Mouse (Mus musculus) adrenal gland, adult 2 months (tissue): ENCODE results near the gene Snrpb2. TPM values are rescaled to one million over a fixed set of nuclear protein-coding genes. Genes with fewer than 3 reads are reported as not detected.
A peak's percentile ranks its signal among the peaks of the same experiment; 100 is the strongest.

Experiments
- DNase-seq: peaks from one replicate; pipeline ENCODE4 v3.0.0; 2021
- long read RNA-seq: library from polyadenylated mRNA; stranded (forward); transcript quantifications from one replicate; pipeline ENCODE4 v2.0.0, GENCODE M21; 2021
- polyA plus RNA-seq: library from polyadenylated mRNA; depleted of rRNA; stranded (reverse); fragments of >200 nt; gene quantifications from 2 replicates; pipeline ENCODE4 v1.2.3, GENCODE M21; 2012; rRNA removed
- total RNA-seq, 2 experiments: library from RNA; stranded (reverse); gene quantifications; 2 replicates each; pipeline ENCODE4 v1.2.3; 2021

Snrpb2 gene
- 10 to 100 TPM; 34.8 to 39.8 TPM for total RNA-seq
- 0.57 and 0.67 TPM in 2 replicates for polyA plus RNA-seq
- long read RNA-seq, transcript Snrpb2-201 (7 exons, 2,061 nt) = major isoform, 19 of 22 reads
- long read RNA-seq, partial matches to known transcripts = 1 of 22 reads
- long read RNA-seq, other reads (novel, unspliced or antisense) = 1 of 22 reads

DNA sequence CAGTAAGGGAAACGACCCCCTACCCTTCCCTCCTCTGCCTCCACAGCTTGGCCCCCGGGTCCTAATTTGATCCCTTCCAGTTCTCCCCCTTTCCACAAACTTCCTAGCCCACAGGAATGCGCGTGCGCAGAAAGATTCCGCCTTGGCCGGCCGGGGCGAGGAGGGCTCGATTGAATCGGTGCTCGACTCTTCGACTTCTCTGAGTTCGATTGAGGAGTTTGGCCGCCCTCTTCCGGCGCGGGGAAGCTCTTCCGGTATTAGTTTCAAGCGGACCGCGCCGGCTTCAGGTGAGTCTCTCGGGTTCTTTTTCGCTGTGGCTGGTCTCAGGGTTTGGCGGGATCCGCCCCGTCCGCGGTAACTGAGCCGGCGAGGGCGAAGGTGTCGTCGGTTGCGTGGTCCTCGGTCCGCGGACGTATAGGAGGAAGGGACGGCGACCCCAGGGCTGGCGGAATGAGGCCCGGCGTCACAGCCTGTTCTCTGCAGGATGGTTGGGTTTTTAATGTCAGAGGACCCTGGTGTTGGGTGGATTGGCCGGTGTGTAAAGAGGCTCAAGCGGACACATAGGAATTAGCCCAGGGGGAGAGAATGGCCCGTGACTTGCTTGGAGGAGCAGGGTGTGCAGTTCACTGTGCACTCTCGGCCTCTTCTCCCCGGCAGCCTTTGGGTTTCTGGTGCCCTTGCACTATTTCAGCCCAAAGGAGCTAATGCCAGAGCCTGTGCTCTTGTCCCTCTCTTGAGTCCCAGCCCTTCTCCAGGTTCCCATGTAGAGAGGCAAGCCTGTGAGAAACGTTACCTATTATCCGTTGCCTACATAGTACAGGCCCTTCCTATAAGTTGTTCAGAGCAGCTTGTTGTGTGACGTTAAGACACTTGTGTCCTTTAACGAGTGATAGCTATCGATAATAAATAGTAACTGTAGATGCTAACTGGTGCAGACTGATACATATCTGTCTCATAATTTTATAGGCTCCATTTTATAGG is at the start of gene Snrpb2:
Gene Snrpb2, plus strand, starts transcription at position 228 of the 981 bp plus-strand sequence.
- DNase-seq = peak; percentile 91

DNA sequence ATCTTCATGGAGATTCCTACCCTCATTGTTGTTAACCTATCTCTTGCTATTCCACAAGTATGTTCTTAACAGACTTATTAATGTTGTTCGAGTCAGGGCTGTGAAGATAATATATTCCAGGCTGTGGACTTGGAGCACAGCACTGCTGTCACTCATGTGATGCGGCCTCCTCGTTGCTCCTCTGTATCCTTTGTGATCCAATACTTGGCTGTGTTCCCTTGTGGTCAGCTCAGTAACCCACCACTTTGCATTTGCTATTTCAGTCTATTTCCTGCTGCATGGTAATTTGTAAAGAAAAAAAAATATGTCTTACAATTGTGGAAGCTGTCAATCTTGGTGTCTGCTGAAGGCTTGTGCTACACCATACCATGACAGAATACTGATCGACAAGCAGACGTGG is 49.8 kb upstream of the Snrpb2 start:
- no peak for DNase-seq

DNA sequence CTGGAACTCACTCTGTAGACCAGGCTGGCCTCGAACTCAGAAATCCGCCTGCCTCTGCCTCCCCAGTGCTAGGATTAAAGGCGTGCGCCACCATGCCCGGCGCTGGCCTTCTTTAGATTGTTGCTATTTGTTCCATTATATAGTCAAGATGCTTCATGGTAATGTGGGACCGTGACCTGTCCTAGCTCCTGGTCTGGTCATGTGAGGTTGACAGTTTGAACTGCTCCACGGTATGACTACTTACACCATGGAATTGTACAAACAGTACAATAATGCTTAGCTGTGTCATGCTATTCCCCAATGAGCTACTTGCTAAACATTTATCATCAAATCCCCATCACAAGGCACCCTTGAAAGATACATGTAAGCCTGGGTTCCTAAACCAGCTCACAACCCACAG is 44.8 kb upstream of the Snrpb2 start:
- DNase-seq = no peak

DNA sequence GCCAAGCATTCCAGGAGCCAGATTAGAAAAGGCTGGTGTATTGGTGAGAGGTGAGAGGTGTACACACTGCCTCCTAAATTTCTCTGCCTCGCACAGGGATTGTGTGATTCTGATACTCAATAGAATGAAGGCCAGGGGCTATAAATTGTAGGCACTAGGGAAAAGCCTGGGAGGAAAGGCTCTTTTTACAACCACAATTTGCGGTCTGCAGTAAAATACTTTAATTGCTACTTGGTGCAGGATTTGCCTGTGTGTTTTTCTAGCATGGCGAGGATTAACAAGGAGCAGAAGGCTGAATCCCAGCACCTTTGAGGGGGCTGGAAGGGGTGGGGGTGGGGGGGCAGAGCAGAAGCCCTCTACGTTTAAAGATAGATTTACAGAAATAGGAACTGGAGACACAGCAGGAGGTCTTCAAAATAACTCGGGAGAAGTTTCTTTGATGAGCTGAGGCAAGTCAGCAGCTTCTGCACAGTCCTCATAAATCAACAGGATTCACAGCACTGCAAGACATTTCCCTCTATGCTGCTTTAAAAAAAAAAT is 44.2 kb upstream of the Snrpb2 start:
- DNase-seq = peak; percentile 1

DNA sequence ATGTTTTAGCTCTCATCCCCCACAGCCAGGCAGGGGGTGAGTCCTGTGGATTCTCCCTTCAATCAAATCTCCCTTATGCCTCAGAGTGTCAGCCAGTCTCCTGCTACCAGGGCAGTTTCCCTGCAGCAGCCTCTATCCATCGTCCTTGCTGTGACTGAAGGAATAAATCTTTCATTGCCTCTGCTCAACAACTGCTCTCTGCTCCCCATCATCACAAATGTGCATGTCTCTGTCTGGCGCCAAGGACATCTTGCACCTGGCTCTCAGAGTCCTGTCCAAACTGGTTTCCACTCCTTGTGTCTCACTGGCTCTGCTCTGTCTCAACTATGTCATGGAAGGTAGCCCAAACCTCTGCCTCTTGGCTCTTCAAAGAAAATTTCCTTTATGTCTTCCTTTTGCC is 43.1 kb upstream of the Snrpb2 start:
- no peak for DNase-seq

DNA sequence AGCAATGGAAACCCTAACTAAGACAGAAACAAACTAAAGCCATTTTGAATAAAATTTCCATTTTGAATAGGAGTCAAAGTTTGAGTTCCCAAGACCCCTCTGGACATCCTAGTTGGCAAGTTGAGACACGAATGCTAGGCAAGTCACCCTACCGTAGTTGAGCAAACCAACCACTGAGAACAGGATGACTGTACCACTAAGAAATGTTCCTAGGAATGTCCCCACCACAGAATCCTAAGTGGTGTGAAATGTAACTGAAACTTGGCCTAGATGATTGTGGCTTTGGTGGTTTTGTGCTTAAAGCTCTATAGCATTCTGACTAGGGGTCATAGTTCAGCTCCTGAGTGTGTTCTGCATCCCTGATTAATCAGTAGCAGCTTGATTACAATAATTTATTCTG is 39.5 kb upstream of the Snrpb2 start:
- no peak for DNase-seq

DNA sequence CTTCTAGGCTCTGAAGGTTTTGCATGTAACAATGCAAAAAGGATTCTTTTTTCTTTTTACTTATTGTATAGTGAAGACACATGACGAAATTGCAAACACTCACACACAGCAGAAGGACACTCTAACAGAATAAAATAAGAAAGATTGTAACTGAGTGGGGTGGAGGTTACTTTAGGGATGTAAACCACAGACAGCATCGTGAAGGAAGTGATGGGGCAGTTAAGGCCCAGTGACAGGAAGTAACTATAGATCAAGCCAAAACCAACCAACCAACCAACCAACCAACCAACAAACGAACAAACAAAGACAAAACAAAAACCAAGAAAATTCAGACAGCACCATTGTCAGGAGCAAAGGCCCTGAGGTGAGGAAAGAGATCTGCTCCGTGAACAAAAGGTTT is 38.6 kb upstream of the Snrpb2 start:
- DNase-seq = no peak

DNA sequence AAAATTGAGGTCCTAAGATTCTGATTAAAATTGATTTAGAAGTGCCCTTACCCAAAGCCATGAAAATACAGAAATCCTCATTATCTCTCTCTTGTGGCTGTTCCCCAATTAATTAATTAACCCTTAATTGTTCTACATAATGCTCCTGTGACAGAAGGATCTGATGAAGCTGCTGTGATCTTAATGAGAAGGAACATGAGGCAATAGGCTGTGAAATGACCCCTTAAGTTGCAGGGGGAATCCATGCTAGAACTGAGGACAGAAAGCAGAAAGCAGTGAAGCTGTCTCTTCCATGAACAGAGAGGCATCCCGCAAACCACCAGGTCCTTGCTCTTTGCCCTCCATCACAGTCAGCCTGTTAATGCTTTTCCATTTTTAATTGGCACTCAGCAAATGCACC is 31.6 kb upstream of the Snrpb2 start:
- DNase-seq = no peak

DNA sequence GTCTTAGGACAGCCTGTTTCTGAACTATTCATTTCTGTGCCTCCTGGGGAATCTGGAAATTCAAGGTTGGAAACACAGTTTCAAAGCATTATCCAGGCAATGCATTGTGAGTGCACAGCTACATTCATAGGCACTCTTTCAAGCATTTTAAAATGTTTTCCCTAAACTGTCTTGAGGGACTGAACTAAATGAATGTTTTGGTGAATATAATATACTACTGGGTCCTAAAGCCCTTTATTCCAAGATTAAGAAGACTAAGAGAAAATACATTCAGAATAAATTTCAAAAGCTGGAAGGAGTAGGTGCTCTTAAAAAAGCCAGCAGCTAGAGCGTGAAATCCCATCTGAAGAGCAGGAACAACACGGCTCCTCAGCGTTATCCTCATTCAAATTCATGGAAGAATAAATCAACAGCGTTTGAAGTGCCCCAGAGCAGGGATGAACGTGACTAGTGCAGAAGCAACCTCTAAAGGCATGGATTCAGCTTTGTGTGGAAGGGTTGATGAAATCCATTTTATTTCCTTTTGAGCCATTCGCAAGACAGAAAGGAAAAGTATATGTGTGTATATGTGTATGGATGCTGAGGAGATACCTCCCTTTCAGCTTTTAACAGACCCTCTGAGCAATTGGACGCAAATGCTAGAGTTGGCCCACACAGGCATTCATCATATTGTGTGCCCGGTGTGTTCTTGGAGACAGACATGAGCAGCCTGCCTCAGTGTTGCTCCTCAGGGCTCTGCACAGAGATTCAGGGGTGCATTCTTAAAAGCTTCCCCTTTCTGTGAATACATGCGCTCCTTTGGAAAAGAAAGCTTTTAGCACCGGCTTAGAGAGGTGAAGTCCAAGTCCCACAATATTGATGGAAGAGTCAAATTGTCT is 30.2 kb upstream of the Snrpb2 start:
- no peak for DNase-seq

DNA sequence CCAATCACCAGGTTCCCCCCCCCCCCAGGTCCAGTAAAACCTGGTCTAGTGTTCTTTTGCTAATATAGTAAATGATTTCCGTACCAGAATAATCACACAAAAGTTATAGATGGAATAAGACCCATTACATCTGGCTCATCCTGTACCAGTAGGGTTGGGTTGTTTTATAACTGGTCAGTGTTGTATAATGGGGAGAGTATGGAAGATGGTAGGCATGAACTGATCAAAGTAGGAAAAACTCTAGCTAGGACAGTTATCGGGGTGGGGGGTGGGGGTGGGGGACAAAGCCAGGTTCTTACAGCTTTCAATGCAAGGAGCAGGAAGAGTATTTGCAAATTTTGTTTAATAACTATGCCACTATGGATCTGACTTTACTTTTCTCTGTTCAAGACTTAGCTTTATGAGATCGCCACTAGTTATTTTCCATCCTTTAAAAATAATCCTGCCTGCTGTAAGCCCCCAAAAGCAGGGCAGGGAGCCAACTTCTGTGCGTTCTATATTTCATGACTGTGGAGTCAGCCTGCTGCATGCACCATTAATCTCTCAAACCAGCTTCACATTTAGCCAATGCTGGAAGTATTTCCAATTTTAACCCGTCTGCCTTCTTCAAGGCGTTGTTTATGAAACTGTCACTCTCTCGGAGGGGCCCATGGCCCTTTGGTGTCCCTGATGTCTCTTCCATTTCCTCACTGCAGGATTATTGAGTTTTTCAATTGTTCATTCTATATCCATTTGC is 28.3 kb upstream of the Snrpb2 start:
- DNase-seq = no peak

DNA sequence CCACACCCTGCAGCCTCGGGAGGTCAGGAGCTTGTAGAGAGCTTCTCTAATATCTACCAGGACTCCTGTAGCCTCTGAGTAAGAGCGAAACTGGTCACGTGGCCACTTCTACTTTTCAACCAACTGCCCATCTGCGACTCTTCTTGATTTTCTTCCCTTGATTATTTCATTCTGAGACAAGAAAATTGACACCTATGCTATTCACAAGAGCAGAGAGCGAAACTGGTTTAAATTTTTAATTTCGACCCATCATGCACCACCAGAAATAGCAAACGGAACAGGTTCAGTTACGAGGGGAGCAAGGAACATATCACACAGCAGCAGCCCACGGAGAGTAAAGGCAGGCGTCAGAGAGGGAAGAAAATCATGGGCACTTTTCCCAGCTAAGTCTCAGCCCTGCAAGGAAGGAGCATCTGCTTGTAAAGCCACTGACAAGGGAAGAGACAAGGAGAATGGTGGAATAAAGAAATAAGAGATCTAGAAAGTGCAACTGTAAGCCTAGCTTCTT is 27.7 kb upstream of the Snrpb2 start:
- DNase-seq = peak; percentile 4

DNA sequence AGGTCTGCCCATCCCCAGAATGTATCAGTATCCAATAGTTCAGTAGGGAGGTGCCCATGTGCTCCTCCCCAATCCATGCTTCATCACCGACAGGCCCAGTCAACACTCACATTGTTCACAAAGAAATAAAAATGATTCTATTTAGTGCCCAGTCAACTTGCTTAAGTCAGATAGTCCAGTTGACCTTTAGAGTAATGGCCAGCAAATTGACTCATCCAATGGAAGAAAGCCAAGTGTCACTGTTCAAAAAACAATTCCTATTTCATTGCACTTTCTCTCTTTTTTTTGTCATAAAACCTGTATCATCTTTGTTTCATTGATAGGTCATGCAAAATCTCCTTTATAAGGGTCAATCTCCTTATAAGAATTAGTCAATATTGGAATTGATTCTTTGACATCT is 21.2 kb upstream of the Snrpb2 start:
- DNase-seq = peak; percentile 45

DNA sequence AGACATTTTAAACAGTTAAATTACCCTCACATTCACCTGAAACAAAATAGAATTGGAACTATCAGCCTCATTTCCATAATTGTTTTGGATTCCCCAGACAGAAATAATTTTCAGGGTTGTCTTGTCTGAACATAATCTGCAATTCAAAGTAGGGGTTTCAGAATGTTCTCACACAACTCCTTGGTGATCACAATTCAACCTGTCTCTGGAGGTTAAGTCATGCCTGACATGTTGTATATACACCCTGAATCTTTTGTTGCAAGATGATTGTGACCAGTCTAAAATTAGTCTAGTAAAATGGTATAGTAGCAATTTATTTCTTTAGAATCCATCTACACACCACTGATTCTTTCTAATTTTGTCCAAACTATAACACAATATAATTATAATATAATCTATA is 7.6 kb upstream of the Snrpb2 start:
- no peak for DNase-seq

DNA sequence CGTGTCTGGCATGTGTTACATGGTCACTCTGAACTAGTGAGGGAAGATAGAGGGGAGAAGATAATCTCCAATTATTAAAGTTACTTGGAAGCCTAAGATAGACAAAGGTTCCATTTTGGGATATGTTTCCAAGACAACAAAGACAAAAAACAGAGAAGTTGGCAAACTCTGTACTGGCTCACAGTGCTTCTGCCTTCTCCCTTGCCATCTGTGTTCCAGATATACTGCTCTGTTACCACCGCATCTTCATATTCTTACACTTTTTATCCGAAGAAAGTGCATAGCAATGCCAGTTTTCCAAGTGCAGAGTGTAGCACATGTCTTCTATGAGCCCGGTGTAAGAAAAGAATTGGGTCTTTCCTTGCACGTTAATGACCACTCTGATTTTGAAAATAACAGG is 6.1 kb upstream of the Snrpb2 start:
- DNase-seq = no peak

DNA sequence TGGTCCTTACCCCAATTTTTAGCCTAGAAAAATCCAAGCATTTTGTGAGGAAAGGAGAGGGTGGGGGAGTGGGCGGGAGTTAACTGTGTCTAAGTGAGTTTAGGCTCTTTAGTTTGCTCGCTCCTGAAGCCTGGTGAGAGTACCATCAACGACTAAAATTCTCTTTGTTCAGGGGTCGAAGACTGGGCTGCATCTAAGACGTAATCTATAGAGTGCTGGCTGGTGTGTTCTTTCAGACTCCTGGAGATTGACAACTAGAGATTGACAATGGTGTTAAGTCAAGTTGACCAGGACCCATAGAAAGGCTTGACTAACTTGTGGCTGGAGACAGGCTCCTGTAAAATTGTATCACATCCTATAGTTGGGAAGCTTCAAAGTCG is 417 bp upstream of the Snrpb2 start:
- DNase-seq = no peak

DNA sequence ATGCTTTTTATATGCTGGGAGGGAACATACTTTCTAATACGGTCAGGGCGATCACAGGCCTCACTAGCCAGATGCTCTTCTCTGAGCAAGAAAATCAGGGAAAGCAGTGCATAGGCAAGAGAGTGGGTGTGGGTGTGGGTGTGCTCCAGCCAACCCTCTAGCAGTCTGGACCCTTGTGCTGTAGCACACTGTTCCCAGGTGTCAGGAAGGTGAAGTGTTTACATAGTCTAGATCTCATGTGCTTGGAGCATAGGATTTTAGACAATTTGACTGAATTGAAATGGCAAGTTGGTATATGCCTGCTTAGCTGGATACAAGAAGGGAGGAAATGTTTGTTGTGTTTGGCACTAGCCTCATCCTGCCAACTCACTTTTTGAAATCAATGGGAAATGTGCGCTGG is 3.1 kb downstream of the Snrpb2 start:
- no peak for DNase-seq

DNA sequence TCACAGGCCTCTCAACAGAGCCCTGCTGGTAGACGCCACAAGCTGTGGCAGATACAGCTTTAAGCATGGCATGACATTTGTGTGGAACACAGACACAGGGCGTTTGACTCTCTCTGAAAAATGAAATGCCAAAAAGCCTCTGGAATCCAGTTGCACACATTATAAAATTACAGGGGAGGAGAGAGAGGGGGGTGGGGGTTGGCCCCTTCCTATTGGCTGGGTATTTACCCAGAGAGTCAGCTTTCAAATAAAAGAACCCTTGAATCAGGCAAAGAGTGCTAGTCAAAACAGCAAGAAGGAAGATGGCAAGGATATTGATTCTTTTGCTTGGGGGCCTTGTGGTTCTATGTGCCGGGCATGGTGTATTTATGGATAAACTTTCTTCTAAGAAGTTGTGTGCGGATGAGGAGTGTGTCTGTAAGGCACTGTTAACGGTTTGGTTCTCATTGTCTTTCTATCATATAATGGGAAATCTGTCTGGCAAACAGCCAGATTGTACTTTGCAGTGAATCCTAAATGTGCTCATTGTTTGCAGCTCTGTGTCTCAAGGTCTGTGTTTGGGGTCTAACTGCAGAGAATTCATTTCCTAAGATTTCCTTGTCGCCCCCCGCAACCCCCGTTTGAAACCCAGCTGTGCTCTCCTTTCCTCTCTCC is 15.5 kb downstream of the Snrpb2 start, which contains the start of gene Otor:
Gene Otor, plus strand, starts transcription at position 276 of the 654 bp plus-strand sequence.
- DNase-seq = no peak

DNA sequence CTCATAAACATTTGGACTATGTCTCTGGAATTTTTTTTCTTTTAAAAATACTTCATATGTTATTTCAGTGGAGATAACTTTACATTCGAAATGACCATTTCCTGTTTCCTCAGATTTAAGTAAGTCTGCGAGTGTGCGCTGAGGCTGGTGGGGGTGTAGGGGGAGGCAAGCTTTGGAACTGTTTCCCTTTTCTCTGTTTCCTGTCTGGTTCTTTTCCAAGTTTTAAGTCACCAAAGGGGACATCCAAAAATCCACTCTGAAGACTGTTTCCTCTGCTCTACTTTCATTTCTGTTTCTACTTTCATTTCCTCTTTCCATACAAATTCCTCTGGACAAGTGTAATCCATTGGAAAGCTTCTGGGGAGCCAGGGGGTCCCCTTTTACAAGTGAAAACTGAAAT is 18.9 kb downstream of the Snrpb2 start:
- DNase-seq = peak; percentile 5

DNA sequence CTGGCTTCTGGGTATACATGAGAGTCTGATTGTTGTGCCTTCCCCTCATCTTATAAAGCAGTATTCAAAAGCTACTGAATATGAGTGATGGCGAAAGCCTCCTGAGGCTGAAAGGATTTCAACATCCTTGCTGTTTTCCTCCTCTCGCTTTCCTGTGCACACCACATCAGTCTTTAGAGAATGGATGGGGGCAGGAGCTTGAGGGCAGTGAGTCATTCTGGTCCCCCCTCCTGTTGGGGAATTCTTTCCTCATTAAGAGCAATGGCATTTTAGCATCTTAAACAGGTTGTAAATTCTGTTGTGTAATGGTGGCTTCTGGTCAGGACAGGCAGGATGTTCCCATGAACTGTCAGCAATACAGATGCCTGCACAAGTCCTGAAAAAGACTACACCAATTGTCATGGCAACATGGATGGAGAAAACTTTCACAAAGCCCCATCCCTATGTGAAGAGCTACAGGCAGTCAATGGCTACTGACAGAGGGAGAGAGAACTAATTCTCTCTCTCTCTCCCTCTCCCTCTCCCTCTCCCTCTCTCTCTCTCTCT is 22.1 kb downstream of the Snrpb2 start:
- no peak for DNase-seq

DNA sequence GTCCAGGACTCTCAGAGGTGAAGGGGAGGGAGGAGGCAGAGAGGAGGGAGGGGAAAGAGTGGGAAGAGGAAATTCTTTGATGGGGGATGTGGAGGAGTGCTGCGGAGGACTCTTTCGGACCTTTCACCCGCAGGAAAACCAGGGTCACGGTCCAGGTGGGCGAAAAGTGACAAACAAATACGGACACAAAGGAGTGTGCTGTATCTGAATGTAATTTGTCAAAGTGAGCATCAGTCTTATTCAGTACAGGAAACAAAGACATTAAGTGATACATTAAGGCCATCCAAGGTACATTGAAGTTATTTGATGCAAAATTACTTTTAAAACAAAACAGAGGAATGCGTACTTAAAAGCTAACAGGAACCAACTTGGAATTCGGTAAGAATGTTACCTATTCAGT is 27.0 kb downstream of the Snrpb2 start:
- no peak for DNase-seq
